Mouse (Mus musculus) ES-Bruce4 (cell line): ENCODE measurements around the gene Furin.

ENCODE experiments used
- CTCF ChIP-seq: IDR thresholded peaks from one replicate; pipeline ENCODE4 v1.8.1; 2011; ENCODE audit warnings: low read depth, low read length
- POLR2A ChIP-seq: IDR thresholded peaks from one replicate; pipeline ENCODE4 v1.8.1; 2011; ENCODE audit warnings: low read length; ENCODE audit not compliant: insufficient read depth

- TF ChIP-seq POLR2A (no peak), CTCF (no peak)
Observed at GRCm38 (mm10) chr7:80401041-80401859, 4.0 kb downstream of the Furin start.
